Mouse (Mus musculus): ENCODE results near the gene Tmem44. TPM values are rescaled to one million over a fixed set of nuclear protein-coding genes. Genes with fewer than 3 reads are reported as not detected.
A peak's percentile ranks its signal among the peaks of the same experiment; 100 is the strongest.

The Tmem44 gene
- total and polyA plus RNA-seq, 2 experiments: 1.3 to 2.0 TPM

- 80% methylated on average over 6 of the region's 6 CpGs for WGBS
- DNase-seq (ENCODE audit: extremely low read depth, low read depth, low spot score): no peak
- H3K9ac ChIP-seq (ENCODE audit: low read depth, low read length): no peak overlapping the region
- no peaks in the 10 kb centered on the region for H3K79me2 ChIP-seq (ENCODE audit: control insufficient read depth, insufficient read depth, low read length)
- no peaks in the 10 kb centered on the region for H3K27me3 ChIP-seq (ENCODE audit: control insufficient read depth, insufficient read depth, low read length)
- H3K4me3 ChIP-seq (ENCODE audit: insufficient read depth, low read depth, low read length): no peak overlapping the region
- H3K36me3 ChIP-seq (ENCODE audit: control insufficient read depth, insufficient read depth, low read length): no peaks in the 10 kb centered on the region
- H3K27ac ChIP-seq (replicated peaks; ENCODE audit: insufficient read depth, low read depth, low read length): no peak overlapping the region
- peaks cover 2% of the 10 kb centered on the region; the same call in 1 of the 2 replicates for H3K4me1 ChIP-seq (ENCODE audit: control insufficient read depth, insufficient read depth, low read length)
- TF ChIP-seq CTCF (IDR thresholded peaks at IDR 0.05; ENCODE audit: low read depth, low read length) (no peak), POLR2A (IDR thresholded peaks at IDR 0.05; ENCODE audit: extremely low read depth, insufficient read depth, low read length) (no peak)
Measured at GRCm38 (mm10) chr16:30494883-30495282, 55.8 kb downstream of the Tmem44 start.

GRCm38 (mm10) chr16:30491742-30492141, 58.9 kb downstream of the Tmem44 start:
- no peak overlapping the region for H3K4me3 ChIP-seq (ENCODE audit: insufficient read depth, low read depth, low read length)
- 77% methylated on average over 4 of the region's 4 CpGs for WGBS
- no peaks in the 10 kb centered on the region for H3K36me3 ChIP-seq (ENCODE audit: control insufficient read depth, insufficient read depth, low read length)
- no peaks in the 10 kb centered on the region for H3K4me1 ChIP-seq (ENCODE audit: control insufficient read depth, insufficient read depth, low read length)
- no peak for DNase-seq (ENCODE audit: extremely low read depth, low read depth, low spot score)
- no peak overlapping the region for H3K27ac ChIP-seq (replicated peaks; ENCODE audit: insufficient read depth, low read depth, low read length)
- no peak overlapping the region for H3K9ac ChIP-seq (ENCODE audit: low read depth, low read length)
- TF ChIP-seq CTCF (IDR thresholded peaks at IDR 0.05; ENCODE audit: low read depth, low read length) (no peak), POLR2A (IDR thresholded peaks at IDR 0.05; ENCODE audit: extremely low read depth, insufficient read depth, low read length) (no peak)
- H3K79me2 ChIP-seq (ENCODE audit: control insufficient read depth, insufficient read depth, low read length): no peaks in the 10 kb centered on the region
- H3K27me3 ChIP-seq (ENCODE audit: control insufficient read depth, insufficient read depth, low read length): no peaks in the 10 kb centered on the region

DNA sequence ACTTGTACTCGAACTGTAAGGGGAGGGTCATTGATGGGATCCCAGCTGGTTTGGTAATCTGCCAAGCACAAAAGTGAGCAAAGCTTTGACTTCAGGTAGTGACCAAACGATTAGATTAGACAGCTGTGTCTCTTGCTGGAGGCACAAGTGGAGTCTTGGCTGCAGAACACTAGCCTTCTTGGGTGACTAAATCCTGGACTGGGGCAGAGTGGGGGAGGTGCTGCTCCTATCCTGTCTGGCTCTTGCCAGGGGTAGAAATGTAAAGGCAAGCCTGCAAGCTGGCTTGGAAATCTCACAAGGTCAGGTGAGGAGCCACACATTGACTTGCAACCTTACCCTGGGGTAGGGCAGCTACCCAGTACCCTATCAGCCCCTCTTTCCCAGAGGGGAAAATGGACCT, 59.9 kb downstream of the Tmem44 start:
- no peak overlapping the region for H3K9ac ChIP-seq (ENCODE audit: low read depth, low read length)
- H3K27me3 ChIP-seq (ENCODE audit: control insufficient read depth, insufficient read depth, low read length): no peaks in the 10 kb centered on the region
- no peak for TF ChIP-seq CTCF (IDR thresholded peaks at IDR 0.05; ENCODE audit: low read depth, low read length)
- TF ChIP-seq POLR2A (IDR thresholded peaks at IDR 0.05; ENCODE audit: extremely low read depth, insufficient read depth, low read length): no peak
- 69% methylated on average over 2 of the region's 2 CpGs for WGBS
- no peaks in the 10 kb centered on the region for H3K36me3 ChIP-seq (ENCODE audit: control insufficient read depth, insufficient read depth, low read length)
- no peak for DNase-seq (ENCODE audit: extremely low read depth, low read depth, low spot score)
- no peaks in the 10 kb centered on the region for H3K79me2 ChIP-seq (ENCODE audit: control insufficient read depth, insufficient read depth, low read length)
- H3K4me3 ChIP-seq (ENCODE audit: insufficient read depth, low read depth, low read length): no peak overlapping the region
- peaks cover 3% of the 10 kb centered on the region; the same call in 1 of the 2 replicates for H3K4me1 ChIP-seq (ENCODE audit: control insufficient read depth, insufficient read depth, low read length)
- H3K27ac ChIP-seq (replicated peaks; ENCODE audit: insufficient read depth, low read depth, low read length): no peak overlapping the region

- DNase-seq (ENCODE audit: extremely low read depth, low read depth, low spot score): no peak
- no peaks in the 10 kb centered on the region for H3K27me3 ChIP-seq (ENCODE audit: control insufficient read depth, insufficient read depth, low read length)
- H3K9ac ChIP-seq (ENCODE audit: low read depth, low read length): no peak overlapping the region
- H3K36me3 ChIP-seq (ENCODE audit: control insufficient read depth, insufficient read depth, low read length): no peaks in the 10 kb centered on the region
- H3K79me2 ChIP-seq (ENCODE audit: control insufficient read depth, insufficient read depth, low read length): no peaks in the 10 kb centered on the region
- H3K27ac ChIP-seq (replicated peaks; ENCODE audit: insufficient read depth, low read depth, low read length): no peak overlapping the region
- TF ChIP-seq CTCF (IDR thresholded peaks at IDR 0.05; ENCODE audit: low read depth, low read length): no peak
- TF ChIP-seq POLR2A (IDR thresholded peaks at IDR 0.05; ENCODE audit: extremely low read depth, insufficient read depth, low read length): no peak
- 83% methylated on average over 4 of the region's 4 CpGs for WGBS
- no peak overlapping the region for H3K4me3 ChIP-seq (ENCODE audit: insufficient read depth, low read depth, low read length)
- peaks cover 3% of the 10 kb centered on the region; the same call in 1 of the 2 replicates for H3K4me1 ChIP-seq (ENCODE audit: control insufficient read depth, insufficient read depth, low read length)
Measured at GRCm38 (mm10) chr16:30490316-30490715, 60.3 kb downstream of the Tmem44 start.

DNA sequence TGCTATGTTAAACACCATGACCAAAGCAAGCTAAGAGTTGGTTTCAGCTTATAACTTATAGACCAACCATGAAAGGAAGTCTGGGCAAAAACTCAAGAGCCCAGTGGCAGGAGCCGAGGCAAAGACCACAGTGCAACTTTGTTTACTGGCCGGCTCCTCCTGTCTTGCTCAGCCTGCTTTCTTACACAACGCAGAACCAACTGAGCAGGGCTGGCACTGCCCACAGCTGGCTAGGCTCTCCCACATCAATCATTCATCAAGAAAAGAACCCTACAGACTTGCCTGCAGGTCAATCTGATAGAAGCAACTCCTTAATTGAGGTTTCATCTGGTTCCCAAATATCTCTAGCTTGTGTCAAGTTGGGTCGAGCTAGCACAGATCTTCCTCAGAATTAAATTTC, 61.0 kb downstream of the Tmem44 start:
- Histone ChIP-seq H3K79me2 (ENCODE audit: control insufficient read depth, insufficient read depth, low read length) (no peaks in the 10 kb centered on the region), H3K36me3 (ENCODE audit: control insufficient read depth, insufficient read depth, low read length) (no peaks in the 10 kb centered on the region), H3K27ac (replicated peaks; ENCODE audit: insufficient read depth, low read depth, low read length) (no peak overlapping the region), H3K4me1 (ENCODE audit: control insufficient read depth, insufficient read depth, low read length) (peaks cover 3% of the 10 kb centered on the region; the same call in 1 of the 2 replicates), H3K9ac (ENCODE audit: low read depth, low read length) (no peak overlapping the region), H3K27me3 (ENCODE audit: control insufficient read depth, insufficient read depth, low read length) (no peaks in the 10 kb centered on the region), H3K4me3 (ENCODE audit: insufficient read depth, low read depth, low read length) (no peak overlapping the region)
- no peak for TF ChIP-seq POLR2A (IDR thresholded peaks at IDR 0.05; ENCODE audit: extremely low read depth, insufficient read depth, low read length)
- peak; percentile 64 for DNase-seq (ENCODE audit: extremely low read depth, low read depth, low spot score)
- 39% methylated on average over 4 of the region's 4 CpGs for WGBS

DNA sequence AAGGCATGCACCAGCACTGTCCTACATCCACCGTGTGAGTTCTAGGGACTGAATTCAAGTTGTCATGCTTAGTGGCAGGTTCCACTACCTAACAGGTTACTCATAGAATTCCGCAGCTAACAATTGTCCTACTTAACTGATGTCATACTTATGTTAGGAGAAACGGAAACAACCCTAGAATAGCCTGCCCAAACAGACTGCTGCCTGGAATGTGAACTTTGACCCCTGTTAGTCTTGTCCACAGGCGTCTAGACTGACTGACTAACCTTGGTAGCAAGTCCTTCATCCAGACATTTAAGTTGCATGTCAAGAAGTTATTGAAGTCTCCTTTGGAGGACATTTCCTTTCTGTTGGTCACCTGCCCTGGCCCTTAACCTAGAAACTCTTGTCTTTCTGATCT, 64.1 kb downstream of the Tmem44 start:
- peak; percentile 59 for DNase-seq (ENCODE audit: extremely low read depth, low read depth, low spot score)
- H3K27ac ChIP-seq (replicated peaks; ENCODE audit: insufficient read depth, low read depth, low read length): no peak overlapping the region
- H3K27me3 ChIP-seq (ENCODE audit: control insufficient read depth, insufficient read depth, low read length): no peaks in the 10 kb centered on the region
- H3K4me1 ChIP-seq (ENCODE audit: control insufficient read depth, insufficient read depth, low read length): peaks cover 3% of the 10 kb centered on the region; the same call in 1 of the 2 replicates
- H3K79me2 ChIP-seq (ENCODE audit: control insufficient read depth, insufficient read depth, low read length): no peaks in the 10 kb centered on the region
- no peak overlapping the region for H3K4me3 ChIP-seq (ENCODE audit: insufficient read depth, low read depth, low read length)
- no peak for TF ChIP-seq CTCF (IDR thresholded peaks at IDR 0.05; ENCODE audit: low read depth, low read length)
- TF ChIP-seq POLR2A (IDR thresholded peaks at IDR 0.05; ENCODE audit: extremely low read depth, insufficient read depth, low read length): no peak
- WGBS: 52% methylated on average over 4 of the region's 4 CpGs
- H3K36me3 ChIP-seq (ENCODE audit: control insufficient read depth, insufficient read depth, low read length): no peaks in the 10 kb centered on the region
- no peak overlapping the region for H3K9ac ChIP-seq (ENCODE audit: low read depth, low read length)

Data from liver, adult 2 months (tissue).